Mouse (Mus musculus) adrenal gland, adult 2 months (tissue): ENCODE results near the gene Elmod1. TPM values are rescaled to one million over a fixed set of nuclear protein-coding genes. Genes with fewer than 3 reads are reported as not detected.

Source experiments
- DNase-seq: peaks from one replicate; pipeline ENCODE4 v3.0.0; 2021
- polyA plus RNA-seq: library from polyadenylated mRNA; depleted of rRNA; stranded (reverse); fragments of >200 nt; gene quantifications from 2 replicates; pipeline ENCODE4 v1.2.3, GENCODE M21; 2012; rRNA removed
- total RNA-seq, 2 experiments: library from RNA; stranded (reverse); gene quantifications; 2 replicates each; pipeline ENCODE4 v1.2.3; 2021

Gene Elmod1
- total and polyA plus RNA-seq, 3 experiments, result 0.57 to 4.4 (median 2.5) TPM

- DNase-seq, result no peak
Measured at GRCm38 (mm10) chr9:53910331-53910730, 64.8 kb downstream of the Elmod1 start.

- no peak for DNase-seq
Measured at GRCm38 (mm10) chr9:53906798-53907197, 68.3 kb downstream of the Elmod1 start.

- DNase-seq, result no peak
Measured at GRCm38 (mm10) chr9:53905418-53905817, 69.7 kb downstream of the Elmod1 start.

- no peak for DNase-seq
Measured at GRCm38 (mm10) chr9:53903215-53903842, 71.8 kb downstream of the Elmod1 start.

GRCm38 (mm10) chr9:53899836-53900235 lies 75.3 kb downstream of the Elmod1 start:
- DNase-seq, result no peak

- no peak for DNase-seq
Measured at GRCm38 (mm10) chr9:53895827-53896226, 79.3 kb downstream of the Elmod1 start.

GRCm38 (mm10) chr9:53890075-53890474 lies 85.0 kb downstream of the Elmod1 start:
- peak; percentile 13 for DNase-seq

GRCm38 (mm10) chr9:53883588-53884280 lies 91.4 kb downstream of the Elmod1 start:
- no peak for DNase-seq

- no peak for DNase-seq
Measured at GRCm38 (mm10) chr9:53877423-53877822, 97.7 kb downstream of the Elmod1 start.

GRCm38 (mm10) chr9:53873239-53873638 lies 101.9 kb downstream of the Elmod1 start:
- DNase-seq, result no peak

Other genes with a start within 250 kb of the Elmod1 start
- 1 to 10 TPM in 1 of 2 experiments, under 1 TPM in 1; 0.61 to 1.3 TPM for gene Slc35f2, start 203.8 kb downstream of the Elmod1 start, total RNA-seq
- gene Slc35f2, start 203.8 kb downstream of the Elmod1 start, polyA plus RNA-seq, result 0.70 and 0.97 TPM in 2 replicates
- gene Sln, start 125.1 kb downstream of the Elmod1 start, total RNA-seq, result not detected
- gene Sln, start 125.1 kb downstream of the Elmod1 start, polyA plus RNA-seq, result not detected in 2 replicates
- 1 to 10 TPM in 1 of 2 experiments, under 1 TPM in 1; 0.09 to 1.0 TPM for gene Tnfaip8l3, start 93.1 kb upstream of the Elmod1 start, total RNA-seq
- 0.04 and 0.06 TPM in 2 replicates for gene Tnfaip8l3, start 93.1 kb upstream of the Elmod1 start, polyA plus RNA-seq